Mouse (Mus musculus) kidney, postnatal 10 days (tissue): ENCODE data around the gene Fat3.

Experiments used
- DNase-seq: peaks from one replicate; pipeline ENCODE4 v3.0.0; 2021; ENCODE audit warnings: mixed read lengths

Fat3 gene

GRCm38 (mm10) chr9:16307789-16308188, 193.3 kb downstream of the Fat3 start:
- DNase-seq, result no peak

GRCm38 (mm10) chr9:16306222-16306621, 194.9 kb downstream of the Fat3 start:
- DNase-seq, result no peak

GRCm38 (mm10) chr9:16305396-16306086, 195.5 kb downstream of the Fat3 start:
- DNase-seq, result no peak

- no peak for DNase-seq
These were observed 196.1 kb downstream of the Fat3 start for GRCm38 (mm10) chr9:16304949-16305348.

- no peak for DNase-seq
These were observed 198.6 kb downstream of the Fat3 start for GRCm38 (mm10) chr9:16302484-16302883.

GRCm38 (mm10) chr9:16297935-16298334, 203.2 kb downstream of the Fat3 start:
- DNase-seq, result no peak

GRCm38 (mm10) chr9:16293928-16294806, 206.9 kb downstream of the Fat3 start:
- DNase-seq, result no peak

- no peak for DNase-seq
These were observed 208.6 kb downstream of the Fat3 start for GRCm38 (mm10) chr9:16292492-16292891.

GRCm38 (mm10) chr9:16290911-16291310, 210.2 kb downstream of the Fat3 start:
- no peak for DNase-seq

GRCm38 (mm10) chr9:16283033-16283432, 218.1 kb downstream of the Fat3 start:
- DNase-seq, result no peak

GRCm38 (mm10) chr9:16282291-16282804, 218.7 kb downstream of the Fat3 start:
- no peak for DNase-seq

- no peak for DNase-seq
These were observed 225.5 kb downstream of the Fat3 start for GRCm38 (mm10) chr9:16275589-16275988.

GRCm38 (mm10) chr9:16274130-16274529, 227.0 kb downstream of the Fat3 start:
- DNase-seq, result no peak

- no peak for DNase-seq
These were observed 228.3 kb downstream of the Fat3 start for GRCm38 (mm10) chr9:16272810-16273209.

- no peak for DNase-seq
These were observed 230.3 kb downstream of the Fat3 start for GRCm38 (mm10) chr9:16270768-16271114.

GRCm38 (mm10) chr9:16270056-16270767, 230.9 kb downstream of the Fat3 start:
- no peak for DNase-seq

GRCm38 (mm10) chr9:16265519-16265918, 235.6 kb downstream of the Fat3 start:
- DNase-seq, result no peak

- DNase-seq, result no peak
These were observed 243.7 kb downstream of the Fat3 start for GRCm38 (mm10) chr9:16257241-16257840.

- DNase-seq, result no peak
These were observed 244.4 kb downstream of the Fat3 start for GRCm38 (mm10) chr9:16256577-16257207.

GRCm38 (mm10) chr9:16246741-16247140, 254.3 kb downstream of the Fat3 start:
- no peak for DNase-seq

GRCm38 (mm10) chr9:16231575-16231974, 269.5 kb downstream of the Fat3 start:
- no peak for DNase-seq

- DNase-seq, result no peak
These were observed 272.2 kb downstream of the Fat3 start for GRCm38 (mm10) chr9:16228919-16229318.
